Mouse (Mus musculus): ENCODE results near the gene Lpp.
A peak's percentile ranks its signal among the peaks of the same experiment; 100 is the strongest.

Gene Lpp

GRCm38 (mm10) chr16:24400776-24401175, 7.5 kb downstream of the Lpp start:
- no peak for DNase-seq

- DNase-seq = peak; percentile 62 to 81
Observed at GRCm38 (mm10) chr16:24402801-24403200, 9.5 kb downstream of the Lpp start.

- DNase-seq = peak in 1 of 2 experiments; percentile 33
Observed at GRCm38 (mm10) chr16:24403733-24404380, 10.6 kb downstream of the Lpp start.

- DNase-seq = no peak
Observed at GRCm38 (mm10) chr16:24406521-24406920, 13.2 kb downstream of the Lpp start.

- DNase-seq = no peak
Observed at GRCm38 (mm10) chr16:24411281-24411680, 18.0 kb downstream of the Lpp start.

DNA sequence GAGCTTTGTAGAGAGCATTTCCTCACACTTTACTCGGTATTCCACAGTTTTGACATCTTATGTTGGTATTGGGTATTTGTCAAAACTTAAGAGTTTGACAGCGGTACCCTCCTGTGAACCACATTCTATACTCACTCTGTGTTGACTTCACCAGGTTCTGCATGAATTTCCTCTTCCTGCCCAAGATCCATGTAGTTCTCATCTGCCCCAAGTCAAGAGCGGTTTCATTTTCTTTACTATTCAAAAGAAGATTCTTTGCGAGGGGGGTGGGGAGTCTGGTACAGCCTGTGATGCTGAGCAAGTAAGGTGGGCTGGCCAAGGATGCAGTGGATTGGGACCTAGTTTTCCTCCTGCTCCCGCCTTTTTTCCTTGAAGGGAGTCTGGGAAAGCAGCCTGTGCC, 18.9 kb downstream of the Lpp start:
- DNase-seq = no peak

GRCm38 (mm10) chr16:24413059-24413458, 19.8 kb downstream of the Lpp start:
- DNase-seq = no peak

- peak in 1 of 2 experiments; percentile 31 for DNase-seq
Observed at GRCm38 (mm10) chr16:24418022-24418421, 24.7 kb downstream of the Lpp start.

- peak in 1 of 2 experiments; percentile 33 for DNase-seq
Observed at GRCm38 (mm10) chr16:24420603-24421120, 27.4 kb downstream of the Lpp start.

- DNase-seq = peak in 1 of 2 experiments; percentile 33
Observed at GRCm38 (mm10) chr16:24421687-24422418, 28.5 kb downstream of the Lpp start.

DNA sequence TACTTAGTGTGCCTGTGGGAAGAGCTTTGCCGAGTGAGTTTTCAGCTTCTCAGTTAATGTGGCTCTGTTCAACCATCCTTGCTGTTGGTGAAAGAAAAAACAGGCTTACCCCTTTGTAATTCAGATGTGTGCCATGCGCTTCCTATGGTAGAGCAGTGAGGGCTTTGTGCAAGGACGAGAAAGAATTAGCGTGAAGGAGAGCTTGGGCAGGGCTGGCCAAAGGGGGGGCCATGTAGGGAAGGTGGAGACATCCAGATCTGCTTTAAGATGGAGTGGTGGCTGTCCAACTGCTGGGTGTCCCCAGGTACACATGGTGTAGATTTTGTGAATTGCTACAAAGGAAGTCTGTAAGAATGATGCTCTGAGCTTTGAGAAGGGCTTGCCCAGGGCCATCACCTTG, 29.9 kb downstream of the Lpp start:
- DNase-seq = no peak

- no peak for DNase-seq
Observed at GRCm38 (mm10) chr16:24423751-24424150, 30.4 kb downstream of the Lpp start.

GRCm38 (mm10) chr16:24424356-24424977, 31.2 kb downstream of the Lpp start:
- peak; percentile 22 to 52 for DNase-seq

DNA sequence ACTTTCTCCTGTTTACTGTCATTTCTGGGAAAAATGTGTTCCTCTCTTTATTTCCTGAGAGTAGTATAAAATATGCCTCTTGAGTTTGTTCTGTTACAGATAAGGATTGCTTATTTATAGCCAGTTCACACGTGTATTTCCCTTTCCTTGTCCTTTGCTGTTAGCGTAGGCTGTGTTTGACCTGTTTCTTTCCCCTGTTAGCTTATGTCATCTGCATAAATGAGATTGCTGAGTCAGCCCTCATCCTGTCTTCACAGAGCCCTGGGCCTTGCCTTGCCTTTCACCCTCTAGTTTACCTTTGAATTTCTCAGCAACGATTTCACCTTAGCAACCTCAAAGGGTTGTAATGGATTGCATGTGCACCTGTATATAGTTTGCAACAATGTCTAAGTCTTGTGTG, 32.5 kb downstream of the Lpp start:
- DNase-seq = no peak

GRCm38 (mm10) chr16:24427606-24428005, 34.3 kb downstream of the Lpp start:
- DNase-seq = no peak

DNA sequence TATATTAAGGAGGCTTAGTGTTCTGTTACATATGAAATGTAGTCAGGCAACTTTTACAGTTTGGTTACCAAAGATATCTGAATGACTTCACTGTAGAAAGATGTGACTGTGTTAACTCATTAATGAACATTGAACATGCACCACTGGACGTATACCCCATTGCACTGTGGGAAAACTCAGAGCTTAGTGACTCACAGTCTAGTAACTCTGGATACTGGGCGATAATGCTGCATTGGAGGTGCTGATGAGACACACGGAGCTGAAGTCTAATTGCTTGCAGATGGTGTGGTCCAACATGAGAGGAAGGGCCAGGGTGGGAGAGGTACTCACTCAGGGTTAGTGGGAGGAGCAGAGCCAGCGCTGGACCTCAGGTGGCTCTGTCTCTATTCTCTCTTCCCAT, 34.7 kb downstream of the Lpp start:
- DNase-seq = no peak

GRCm38 (mm10) chr16:24428742-24429141, 35.4 kb downstream of the Lpp start:
- DNase-seq = peak; percentile 45 to 77

- DNase-seq = no peak
Observed at GRCm38 (mm10) chr16:24429691-24430090, 36.4 kb downstream of the Lpp start.

DNA sequence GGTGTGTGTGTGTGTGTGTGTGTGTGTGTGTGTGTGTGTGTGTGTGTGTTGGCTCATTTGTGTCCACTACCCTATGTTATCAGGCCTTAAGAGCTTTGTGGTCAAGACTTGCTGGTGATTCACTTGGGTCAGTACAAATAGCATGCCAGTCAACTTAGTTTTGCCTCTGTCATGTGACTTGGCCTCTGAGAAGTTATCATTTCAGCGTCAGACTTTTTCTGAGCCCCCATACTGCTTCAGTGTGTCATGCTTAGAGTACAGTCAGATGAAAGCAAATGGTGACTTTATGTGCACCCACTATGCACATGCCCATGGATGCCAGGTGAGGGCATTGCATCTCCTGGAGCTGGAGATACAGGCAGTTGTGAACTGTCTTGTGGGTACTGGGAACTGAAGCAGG, 38.5 kb downstream of the Lpp start:
- no peak for DNase-seq

DNA sequence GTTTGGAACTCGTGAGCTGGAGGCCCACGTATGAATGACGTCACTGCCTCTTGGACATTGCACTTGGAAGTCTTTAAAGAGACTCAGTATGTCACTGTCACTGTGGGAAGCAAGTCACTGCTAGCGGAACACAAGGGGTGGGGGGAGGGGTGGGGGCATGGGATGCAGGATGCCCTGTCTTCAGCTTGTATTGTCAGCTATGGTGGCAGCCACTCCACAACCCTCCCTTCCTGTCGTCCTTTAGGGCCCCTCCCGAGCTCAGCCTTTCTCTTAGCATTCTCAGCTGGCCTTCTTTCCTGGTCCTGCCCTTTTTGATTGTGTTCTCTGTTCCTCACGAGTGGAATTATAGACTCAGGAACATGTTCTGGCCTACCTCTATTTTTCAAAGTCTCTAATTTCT, 40.3 kb downstream of the Lpp start:
- peak in 1 of 2 experiments; percentile 34 for DNase-seq

DNA sequence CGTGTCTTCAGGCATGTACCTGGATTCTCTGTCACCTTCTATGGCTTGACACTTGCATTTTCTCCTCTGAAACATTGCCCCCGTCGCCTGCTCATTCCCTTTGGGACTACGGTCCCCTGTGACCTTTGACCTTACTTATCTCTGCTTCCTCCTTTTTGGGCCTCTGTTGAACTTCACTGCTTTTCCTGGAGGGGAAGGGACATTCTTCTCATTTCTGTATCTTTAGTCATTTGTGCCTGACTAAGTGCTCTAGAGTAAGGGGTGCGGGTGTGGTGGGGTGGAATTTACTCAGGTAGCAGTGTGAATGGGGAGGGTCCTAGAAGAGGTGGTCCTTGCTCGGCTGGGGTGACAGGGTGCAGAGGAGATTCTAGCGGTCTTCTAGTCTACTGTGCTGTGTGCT, 40.7 kb downstream of the Lpp start:
- DNase-seq = peak in 1 of 2 experiments; percentile 29

- peak; percentile 42 to 73 for DNase-seq
Observed at GRCm38 (mm10) chr16:24434531-24435114, 41.3 kb downstream of the Lpp start.

DNA sequence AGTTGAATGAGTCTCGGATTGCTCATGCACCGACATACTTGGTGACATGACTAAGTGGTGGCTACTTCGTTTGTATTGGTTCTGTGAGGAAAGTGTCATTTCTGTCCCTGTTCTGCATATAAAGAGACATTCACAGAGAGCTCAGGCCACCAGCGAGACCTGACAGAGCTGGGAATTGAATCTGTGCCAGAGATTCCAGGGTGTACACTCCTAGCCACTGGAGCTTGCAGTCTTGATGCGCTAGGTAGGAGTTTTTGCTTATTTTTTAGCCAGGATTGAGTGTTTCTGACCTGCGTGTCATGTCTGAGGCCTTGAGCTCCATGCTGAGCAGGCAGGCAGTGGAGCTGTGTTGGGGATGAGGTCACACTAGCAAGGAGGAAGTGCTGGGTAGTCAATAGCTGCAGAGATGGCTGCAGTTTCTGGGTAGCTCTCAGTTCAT, 41.8 kb downstream of the Lpp start:
- DNase-seq = peak; percentile 66 to 74
